ENCODE assay signal across 5 mouse cellular contexts in the genomic region with DNA sequence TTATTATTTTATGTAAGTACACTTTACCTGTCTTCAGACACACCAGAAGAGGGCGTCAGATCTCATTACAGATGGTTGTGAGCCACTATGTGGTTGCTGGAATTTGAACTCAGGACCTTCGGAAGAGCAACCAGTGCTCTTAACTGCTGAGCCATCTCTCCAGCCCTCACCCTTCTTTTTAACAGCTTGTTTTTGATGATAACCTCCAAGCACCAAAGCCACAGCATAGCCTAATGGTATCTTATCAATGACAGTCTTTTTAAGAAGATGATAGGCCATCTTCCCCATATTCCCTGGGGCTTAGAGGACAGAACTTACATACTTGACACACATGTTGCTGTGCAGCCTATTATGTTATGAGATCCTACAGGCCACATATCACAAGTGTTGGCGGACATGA. TPM values are rescaled to one million over a fixed set of nuclear protein-coding genes. Genes with fewer than 3 reads are reported as not detected.
DNase-seq lines count a peak whose midpoint lies in the region; ATAC-seq and TF ChIP-seq lines count a peak whose summit lies in the region.
"Not testable (repeated sequence)": the region's sequence is repeated elsewhere in the genome, so short reads cannot be mapped to it uniquely, and the experiment has no call there.

No protein-coding gene starts in this region.

- TF ChIP-seq EP300 in liver, postnatal 0 days (IDR thresholded peaks at IDR 0.05; ENCODE audit: low read depth) = not testable (repeated sequence)

- WGBS in liver, embryonic 11.5 days = 70% methylated on average over 3 of the region's 3 CpGs
- 54% methylated on average over 3 of the region's 3 CpGs for WGBS in liver, embryonic 13.5 days (ENCODE audit: insufficient replicate concordance)
- WGBS in liver, embryonic 15.5 days (ENCODE audit: insufficient replicate concordance) = 52% methylated on average over 3 of the region's 3 CpGs
- WGBS in liver, postnatal 0 days (ENCODE audit: insufficient replicate concordance) = 62% methylated on average over 3 of the region's 3 CpGs

- not testable (repeated sequence) for H3K9ac ChIP-seq in liver, embryonic 11.5 days (ENCODE audit: low read depth, low read length); liver, embryonic 15.5 days; liver, postnatal 0 days (replicated peaks)
- peak overlapping the region; percentile 61; the same call in 1 of the 2 replicates for H3K9ac ChIP-seq in liver, embryonic 13.5 days

- H3K9me3 ChIP-seq in liver, embryonic 11.5 days (ENCODE audit: control insufficient read depth, low read length); liver, embryonic 13.5 days (replicated peaks); liver, embryonic 15.5 days (replicated peaks); liver, postnatal 0 days (ENCODE audit: low read length): not testable (repeated sequence)

- H3K4me2 ChIP-seq in liver, embryonic 11.5 days; liver, embryonic 13.5 days; liver, embryonic 15.5 days; liver, postnatal 0 days (ENCODE audit: low read depth, low read length): not testable (repeated sequence)

- not testable (repeated sequence) for H3K4me3 ChIP-seq in brown adipose tissue, adult 24 weeks (ENCODE audit: insufficient read depth, low read depth, low read length); liver, embryonic 11.5 days (ENCODE audit: low read depth, low read length); liver, embryonic 13.5 days (replicated peaks); liver, embryonic 15.5 days (replicated peaks); liver, postnatal 0 days (ENCODE audit: low read depth, low read length)

- DNase-seq in liver, embryonic 11.5 days (ENCODE audit: low spot score); liver, embryonic 13.5 days; liver, postnatal 0 days: not testable (repeated sequence)

- peaks cover 11% of the 10 kb centered on the region for H3K4me1 ChIP-seq in brown adipose tissue, adult 24 weeks (ENCODE audit: control insufficient read depth, insufficient read depth, insufficient read length, low read length)
- H3K4me1 ChIP-seq in liver, embryonic 11.5 days (replicated peaks; ENCODE audit: control insufficient read depth, insufficient read depth, low read length) = peaks cover 59% of the 10 kb centered on the region
- H3K4me1 ChIP-seq in liver, embryonic 13.5 days (replicated peaks) = peaks cover 97% of the 10 kb centered on the region
- peaks cover 97% of the 10 kb centered on the region for H3K4me1 ChIP-seq in liver, embryonic 15.5 days (replicated peaks)
- H3K4me1 ChIP-seq in liver, postnatal 0 days (ENCODE audit: insufficient read depth) = peaks cover 73% of the 10 kb centered on the region

- not testable (repeated sequence) for TF ChIP-seq CTCF in liver, postnatal 0 days (IDR thresholded peaks at IDR 0.05; ENCODE audit: low read depth)

- H3K27ac ChIP-seq in brown adipose tissue, adult 24 weeks (replicated peaks; ENCODE audit: low read depth, low read length) = peak overlapping the region; percentile 67; the same call in 1 of the 2 replicates
- H3K27ac ChIP-seq in liver, embryonic 11.5 days (ENCODE audit: low read depth, low read length) = peak overlapping the region; percentile 78
- peak overlapping the region; percentile 94 for H3K27ac ChIP-seq in liver, embryonic 13.5 days
- peak overlapping the region; percentile 86 for H3K27ac ChIP-seq in liver, embryonic 15.5 days (replicated peaks)
- H3K27ac ChIP-seq in liver, postnatal 0 days (ENCODE audit: low read depth) = peak overlapping the region; percentile 88

- not testable (repeated sequence) for H3K36me3 ChIP-seq in liver, embryonic 11.5 days (ENCODE audit: control insufficient read depth, insufficient read depth, low read length); liver, embryonic 13.5 days; liver, embryonic 15.5 days (replicated peaks); liver, postnatal 0 days (replicated peaks; ENCODE audit: insufficient read depth, low read length)

- ATAC-seq in liver, embryonic 11.5 days (replicated peaks; ENCODE audit: low FRiP score); liver, embryonic 13.5 days (ENCODE audit: low read depth); liver, embryonic 15.5 days (ENCODE audit: insufficient read depth); liver, postnatal 0 days: not testable (repeated sequence)

- not testable (repeated sequence) for H3K27me3 ChIP-seq in liver, embryonic 11.5 days (replicated peaks; ENCODE audit: control insufficient read depth, insufficient read depth, low read length); liver, embryonic 13.5 days; liver, embryonic 15.5 days; liver, postnatal 0 days (ENCODE audit: insufficient read depth, low read length)

RNA-seq across cellular contexts. Expression of gene Klf13, which starts 56.1 kb away (rescaled TPM):
- polyA plus RNA-seq in brown adipose tissue, adult 24 weeks (2012; ENCODE audit: insufficient read depth, insufficient read length, missing spikeins) = 13.6 and 24.0 TPM in 2 replicates
- 20.0 and 20.9 TPM in 2 replicates for polyA plus RNA-seq in liver, embryonic 11.5 days (2014; fragmentation: Nextera tagmentation; extraction: Ambion mirVana)
- polyA plus RNA-seq in liver, embryonic 13.5 days (2015; fragmentation: Nextera tagmentation; extraction: Ambion mirVana) = 13.6 and 14.1 TPM in 2 replicates
- polyA plus RNA-seq in liver, embryonic 15.5 days (2015; fragmentation: Nextera tagmentation; extraction: Ambion mirVana) = 15.3 and 15.6 TPM in 2 replicates
- polyA plus RNA-seq in liver, postnatal 0 days (2015; fragmentation: Nextera tagmentation; extraction: Ambion mirVana) = 25.5 and 25.7 TPM in 2 replicates
